In the genomic region with DNA sequence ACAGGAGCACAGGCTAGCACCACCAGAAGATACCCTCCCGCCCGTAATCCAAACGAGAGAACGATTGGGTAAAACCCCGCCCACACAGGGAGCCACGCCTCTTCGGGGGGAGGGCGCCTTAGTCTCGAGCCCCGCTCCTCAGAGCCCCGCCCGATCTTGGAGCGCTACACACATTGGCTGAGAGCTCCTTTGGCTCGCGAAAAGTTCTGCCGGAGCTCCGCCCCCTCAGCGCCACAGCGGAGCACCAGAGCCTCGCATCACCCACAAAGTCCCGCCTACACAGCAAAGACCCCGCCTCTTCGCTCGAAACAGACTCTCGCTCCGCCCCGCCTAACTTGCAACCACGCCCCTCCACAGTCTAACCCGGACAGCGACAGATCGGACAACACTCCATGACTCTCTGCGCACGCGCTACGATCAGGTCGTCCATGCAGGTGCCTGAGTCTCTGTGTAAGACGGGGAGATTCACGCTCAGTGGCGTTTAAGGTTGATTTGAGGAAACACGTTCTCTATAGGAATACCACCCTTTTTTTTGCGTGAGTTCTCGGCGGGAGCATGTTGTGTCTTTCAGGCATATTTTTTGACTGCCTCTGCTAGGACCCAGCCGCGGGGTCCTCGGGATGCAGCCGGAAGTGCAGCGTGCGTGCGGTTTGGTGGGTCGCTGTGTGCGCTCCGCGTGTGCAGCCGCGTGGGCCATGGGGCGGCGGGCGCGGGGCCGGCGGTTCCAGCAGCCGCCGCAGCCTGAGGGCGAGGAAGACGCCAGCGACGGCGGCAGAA, we compare ENCODE assay signal across 8 mouse cellular contexts. TPM values are rescaled to one million over a fixed set of nuclear protein-coding genes. Genes with fewer than 3 reads are reported as not detected.
DNase-seq lines count a peak whose midpoint lies in the region; ATAC-seq and TF ChIP-seq lines count a peak whose summit lies in the region.

Srd5a1 (minus strand) TSS at position 45 of the 777 bp plus-strand sequence.

- under 1% methylated on average over 69 of the region's 69 CpGs for WGBS in forebrain, embryonic 12.5 days
- WGBS in heart, postnatal 0 days = under 1% methylated on average over 67 of the region's 69 CpGs
- WGBS in liver, embryonic 16.5 days (ENCODE audit: insufficient replicate concordance) = under 1% methylated on average over 68 of the region's 69 CpGs
- under 1% methylated on average over 69 of the region's 69 CpGs for WGBS in neural tube, embryonic 13.5 days

- no peaks in the 10 kb centered on the region for H3K9me3 ChIP-seq in E14TG2a.4 (ENCODE audit: low read length)
- H3K9me3 ChIP-seq in forebrain, embryonic 12.5 days = no peaks in the 10 kb centered on the region
- no peaks in the 10 kb centered on the region for H3K9me3 ChIP-seq in heart, postnatal 0 days (replicated peaks; ENCODE audit: control insufficient read depth, low read length)
- H3K9me3 ChIP-seq in liver, embryonic 16.5 days (replicated peaks; ENCODE audit: control insufficient read depth, low read length) = no peaks in the 10 kb centered on the region
- H3K9me3 ChIP-seq in neural tube, embryonic 13.5 days = no peaks in the 10 kb centered on the region

- peak; percentile 98 for ATAC-seq in forebrain, embryonic 12.5 days (ENCODE audit: low FRiP score)
- peak; percentile 99 for ATAC-seq in heart, postnatal 0 days (ENCODE audit: insufficient read depth, low read depth)
- ATAC-seq in liver, embryonic 16.5 days (ENCODE audit: low read depth) = peak; percentile 98
- peak; percentile 99 for ATAC-seq in neural tube, embryonic 13.5 days (ENCODE audit: low read depth)

- no peak for TF ChIP-seq CTCF in E14TG2a.4 (conservative IDR thresholded peaks at IDR 0.05; ENCODE audit: low read length)
- TF ChIP-seq CTCF in heart, postnatal 0 days (IDR thresholded peaks at IDR 0.05; ENCODE audit: low read depth) = no peak
- no peak for TF ChIP-seq CTCF in testis, adult 2 months (IDR thresholded peaks at IDR 0.05; ENCODE audit: control insufficient read depth, insufficient read depth, insufficient replicate concordance, low read depth, low read length)

- H3K27ac ChIP-seq in forebrain, embryonic 12.5 days = peak within 1 kb of the TSS; percentile 43; the same call in 1 of the 2 replicates
- H3K27ac ChIP-seq in heart, postnatal 0 days (ENCODE audit: low read depth) = peak within 1 kb of the TSS; percentile 46
- peak within 1 kb of the TSS; percentile 72 for H3K27ac ChIP-seq in liver, embryonic 16.5 days (ENCODE audit: low read length)
- H3K27ac ChIP-seq in neural tube, embryonic 13.5 days (replicated peaks) = no peak within 1 kb of the TSS; the same call in none of the 2 replicates
- peak within 1 kb of the TSS; percentile 93 for H3K27ac ChIP-seq in testis, adult 2 months (ENCODE audit: control insufficient read depth, insufficient read depth, low read depth, low read length)

- peaks cover 5% of the 10 kb centered on the region; the same call in 1 of the 2 replicates for H3K27me3 ChIP-seq in E14TG2a.4 (ENCODE audit: insufficient read depth, low read length)
- no peaks in the 10 kb centered on the region for H3K27me3 ChIP-seq in forebrain, embryonic 12.5 days
- H3K27me3 ChIP-seq in heart, postnatal 0 days (ENCODE audit: control insufficient read depth, insufficient read depth, low read length) = no peaks in the 10 kb centered on the region
- H3K27me3 ChIP-seq in liver, embryonic 16.5 days (ENCODE audit: control insufficient read depth, insufficient read depth, low read depth, low read length) = peaks cover 2% of the 10 kb centered on the region; the same call in 1 of the 2 replicates
- H3K27me3 ChIP-seq in neural tube, embryonic 13.5 days = no peaks in the 10 kb centered on the region
- no peaks in the 10 kb centered on the region for H3K27me3 ChIP-seq in testis, adult 2 months (ENCODE audit: control insufficient read depth, insufficient read depth, low read length)

- peak; percentile 98 for TF ChIP-seq EP300 in heart, postnatal 0 days (IDR thresholded peaks at IDR 0.05; ENCODE audit: low read depth)

- H3K4me1 ChIP-seq in E14TG2a.4 (replicated peaks; ENCODE audit: low read depth, low read length) = peaks cover 32% of the 10 kb centered on the region
- peaks cover 20% of the 10 kb centered on the region for H3K4me1 ChIP-seq in forebrain, embryonic 12.5 days
- peaks cover 13% of the 10 kb centered on the region for H3K4me1 ChIP-seq in heart, postnatal 0 days (ENCODE audit: control insufficient read depth, insufficient read depth)
- H3K4me1 ChIP-seq in liver, embryonic 16.5 days (ENCODE audit: control insufficient read depth, low read depth, low read length) = peaks cover 13% of the 10 kb centered on the region
- peaks cover 23% of the 10 kb centered on the region for H3K4me1 ChIP-seq in neural tube, embryonic 13.5 days (replicated peaks)
- peaks cover 7% of the 10 kb centered on the region for H3K4me1 ChIP-seq in testis, adult 2 months (ENCODE audit: control insufficient read depth, insufficient read depth, low read length)

- peak; percentile 53; the same call in 1 of the 2 replicates for TF ChIP-seq POLR2A in testis, adult 2 months (IDR thresholded peaks at IDR 0.05; ENCODE audit: control insufficient read depth, low read depth, low read length)

- H3K4me3 ChIP-seq in E14TG2a.4 (replicated peaks; ENCODE audit: low read length) = peak within 1 kb of the TSS; percentile 99
- H3K4me3 ChIP-seq in forebrain, embryonic 12.5 days (replicated peaks) = peak within 1 kb of the TSS; percentile 96
- H3K4me3 ChIP-seq in heart, postnatal 0 days (ENCODE audit: low read depth, low read length) = peak within 1 kb of the TSS; percentile 98
- H3K4me3 ChIP-seq in liver, embryonic 16.5 days (ENCODE audit: low read depth, low read length) = peak within 1 kb of the TSS; percentile 97
- peak within 1 kb of the TSS; percentile 86 for H3K4me3 ChIP-seq in neural tube, embryonic 13.5 days
- peak within 1 kb of the TSS; percentile 91 for H3K4me3 ChIP-seq in testis, adult 2 months (ENCODE audit: control insufficient read depth, low read depth, low read length)

- H3K36me3 ChIP-seq in E14TG2a.4 (ENCODE audit: insufficient read depth, low read length) = peaks cover 39% of the 10 kb centered on the region
- peaks cover 26% of the 10 kb centered on the region for H3K36me3 ChIP-seq in forebrain, embryonic 12.5 days (replicated peaks)
- H3K36me3 ChIP-seq in heart, postnatal 0 days (replicated peaks; ENCODE audit: control insufficient read depth, insufficient read depth, low read length) = peaks cover 33% of the 10 kb centered on the region
- H3K36me3 ChIP-seq in liver, embryonic 16.5 days (ENCODE audit: control insufficient read depth, insufficient read depth) = peaks cover 1% of the 10 kb centered on the region; the same call in 1 of the 2 replicates
- H3K36me3 ChIP-seq in neural tube, embryonic 13.5 days = peaks cover 31% of the 10 kb centered on the region
- peaks cover 4% of the 10 kb centered on the region for H3K36me3 ChIP-seq in testis, adult 2 months (ENCODE audit: control insufficient read depth, insufficient read depth, low read length)

- peak within 1 kb of the TSS; percentile 68 for H3K9ac ChIP-seq in forebrain, embryonic 12.5 days
- H3K9ac ChIP-seq in heart, postnatal 0 days (replicated peaks; ENCODE audit: low read depth, low read length) = peak within 1 kb of the TSS; percentile 83
- peak within 1 kb of the TSS; percentile 85 for H3K9ac ChIP-seq in liver, embryonic 16.5 days (ENCODE audit: low read depth, low read length)
- H3K9ac ChIP-seq in neural tube, embryonic 13.5 days = peak within 1 kb of the TSS; percentile 74

- DNase-seq in c-Kit-positive CD71-positive TER-119-positive erythroid progenitor cells, embryonic 14.5 days (ENCODE audit: low spot score) = peak; percentile 98
- DNase-seq in heart, postnatal 0 days (ENCODE audit: low spot score) = peak; percentile 99
- peak; percentile 99 to 100 for DNase-seq in kidney, postnatal 4 days

- H3K4me2 ChIP-seq in forebrain, embryonic 12.5 days = peak within 1 kb of the TSS; percentile 88
- peak within 1 kb of the TSS; percentile 94 for H3K4me2 ChIP-seq in heart, postnatal 0 days (ENCODE audit: low read depth, low read length)
- H3K4me2 ChIP-seq in liver, embryonic 16.5 days (ENCODE audit: low read depth, low read length) = peak within 1 kb of the TSS; percentile 99
- peak within 1 kb of the TSS; percentile 87 for H3K4me2 ChIP-seq in neural tube, embryonic 13.5 days

RNA-seq across cellular contexts. Expression of gene Srd5a1, which starts in this region (rescaled TPM):
- polyA plus RNA-seq in forebrain, embryonic 12.5 days (2016; fragmentation: Nextera tagmentation; extraction: Ambion mirVana) = 21.8 and 22.9 TPM in 2 replicates
- total RNA-seq in heart, postnatal 0 days (2014; rRNA removed; ENCODE audit: low replicate concordance) = 0.77 and 3.5 TPM in 2 replicates
- polyA plus RNA-seq in heart, postnatal 0 days (2015; fragmentation: Nextera tagmentation; extraction: Ambion mirVana) = 3.0 and 3.3 TPM in 2 replicates
- polyA plus RNA-seq in liver, embryonic 16.5 days (2015; fragmentation: Nextera tagmentation; extraction: Ambion mirVana) = 2.0 and 3.9 TPM in 2 replicates
- 20.5 and 25.7 TPM in 2 replicates for polyA plus RNA-seq in neural tube, embryonic 13.5 days (2015; fragmentation: Nextera tagmentation; extraction: Ambion mirVana)
- 4.6 and 5.0 TPM in 2 replicates for polyA plus RNA-seq in testis, adult 2 months (2012; rRNA removed)
